Mouse (Mus musculus): ENCODE data around the gene Glmn. TPM values are rescaled to one million over a fixed set of nuclear protein-coding genes. Genes with fewer than 3 reads are reported as not detected.

The Glmn gene
- 0.66 and 0.70 TPM in 2 replicates for polyA plus RNA-seq (2012; rRNA removed)

DNA sequence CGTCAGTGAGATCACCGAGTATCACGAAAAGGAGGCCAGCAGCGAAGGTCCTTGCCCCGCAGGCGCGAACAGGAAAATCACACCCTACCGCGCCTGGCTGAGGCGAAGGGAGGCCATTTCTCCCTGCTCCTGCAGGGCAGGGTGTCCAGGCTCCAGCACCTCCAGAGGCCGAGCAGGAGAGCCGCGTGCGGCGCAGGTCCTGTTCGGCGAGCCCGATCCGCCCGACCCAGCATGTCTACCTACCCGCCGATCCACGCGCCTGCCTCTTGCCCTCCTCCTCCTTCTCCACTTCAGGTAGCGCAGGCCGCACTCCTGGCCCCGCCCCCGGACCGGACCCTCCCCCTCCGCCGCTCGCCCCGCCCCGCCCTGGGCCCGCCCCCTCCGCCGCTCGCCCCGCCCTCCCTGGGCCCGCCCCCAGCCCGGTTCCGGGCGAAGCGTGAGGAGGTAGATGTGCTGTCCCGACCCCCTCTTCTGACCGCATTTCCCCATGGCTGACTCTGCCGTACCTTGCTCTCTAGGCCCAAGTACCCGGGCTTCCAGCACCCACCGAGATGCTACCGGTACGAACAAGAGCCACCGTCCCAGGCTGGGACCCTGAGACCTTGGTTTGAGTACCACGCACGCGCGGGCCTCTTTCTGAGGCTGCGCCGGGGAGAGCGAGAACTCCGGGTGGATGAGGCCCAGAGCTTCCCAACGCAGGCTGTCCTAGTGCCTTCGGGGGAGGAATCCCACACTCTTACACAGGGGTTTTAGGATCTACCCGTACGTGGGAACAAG lies at the start of gene Glmn, which contains the start of gene Rpap2:
Gene Glmn (minus strand): TSS at position 588 of the 777 bp plus-strand sequence.
Gene Rpap2 (plus strand): TSS at position 73 of the 777 bp plus-strand sequence.

DNA sequence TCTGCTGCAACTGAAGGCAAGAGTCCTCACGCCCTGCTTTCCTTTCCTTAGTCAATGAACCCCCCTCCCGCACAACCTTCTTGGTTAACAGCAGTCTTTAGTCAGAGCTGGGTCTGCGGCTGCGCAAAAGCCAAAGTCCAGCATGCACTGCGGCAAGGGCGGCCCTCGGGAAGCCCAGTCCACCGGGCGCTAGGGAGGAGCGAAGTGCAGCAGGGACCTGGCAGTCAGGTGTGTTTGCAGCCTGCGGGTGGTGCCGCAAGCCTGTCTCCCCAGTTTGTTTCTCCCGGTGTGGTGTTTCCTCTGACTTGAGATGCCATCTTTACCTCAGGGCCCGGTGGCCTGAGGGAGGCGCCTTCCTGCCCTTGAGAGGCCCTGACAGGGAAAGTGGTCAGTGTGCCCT lies 63.1 kb downstream of the Glmn start, which contains the start of gene 1700028K03Rik:
Gene 1700028K03Rik (plus strand): TSS at position 129 of the 400 bp plus-strand sequence.

DNA sequence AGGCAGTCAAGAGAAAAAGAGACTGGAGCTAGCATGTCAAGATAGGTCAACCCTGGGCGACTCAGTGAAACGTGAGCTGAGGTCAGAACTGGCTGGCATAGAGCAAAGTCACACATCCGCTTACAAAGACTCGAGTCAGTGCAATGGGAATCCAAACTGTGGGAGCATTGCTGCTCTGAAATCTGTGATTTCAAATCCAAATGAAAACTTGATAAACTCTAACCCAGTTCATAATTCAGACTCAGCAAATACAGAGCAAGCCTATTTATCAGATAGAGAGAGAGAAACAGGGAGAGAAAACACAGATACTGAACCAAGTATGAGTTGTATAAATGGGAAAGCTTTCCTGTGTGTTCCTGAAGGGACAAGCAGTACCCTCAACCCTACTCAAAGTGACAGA lies 90.4 kb downstream of the Glmn start, which contains the start of gene Gm42669:
Gene Gm42669 (plus strand): TSS at position 301 of the 400 bp plus-strand sequence.

Other genes with a start within 250 kb of the Glmn start
- gene Ephx4, start 195.2 kb downstream of the Glmn start, polyA plus RNA-seq (2012; rRNA removed), result 1.7 and 3.9 TPM in 2 replicates
- not detected in 2 replicates for gene Lpcat2b, start 166.3 kb downstream of the Glmn start, polyA plus RNA-seq (2012; rRNA removed)
- gene Btbd8, start 159.9 kb downstream of the Glmn start, polyA plus RNA-seq (2012; rRNA removed), result 1.0 and 1.1 TPM in 2 replicates
- 0.03 TPM in 1 of 2 replicates, not detected in the other for gene Gm42669, start 90.3 kb downstream of the Glmn start, polyA plus RNA-seq (2012; rRNA removed)
- gene 1700028K03Rik, start 63.2 kb downstream of the Glmn start, polyA plus RNA-seq (2012; rRNA removed), result 0.02 TPM in 1 of 2 replicates, not detected in the other
- 2.5 and 2.9 TPM in 2 replicates for gene Rpap2, start 515 bp downstream of the Glmn start, polyA plus RNA-seq (2012; rRNA removed)
- gene Gfi1, start 128.1 kb upstream of the Glmn start, polyA plus RNA-seq (2012; rRNA removed), result 1.8 and 9.1 TPM in 2 replicates
- 0.15 and 0.17 TPM in 2 replicates for gene Ube2d2b, start 232.2 kb upstream of the Glmn start, polyA plus RNA-seq (2012; rRNA removed)